Mouse (Mus musculus) megakaryocyte-erythroid progenitor cell, adult 5-6 weeks (primary cell): Measurements from ENCODE around the gene Lipt2. TPM values are rescaled to one million over a fixed set of nuclear protein-coding genes. Genes with fewer than 3 reads are reported as not detected.

Experiments used
- ATAC-seq: replicated peaks from 2 replicates; pipeline ENCODE4 v1.8.0; 2016; ENCODE audit warnings: mild to moderate bottlenecking, inconsistent platforms; ENCODE audit not compliant: severe bottlenecking, poor library complexity, low FRiP score, low TSS enrichment
- total RNA-seq, 2 experiments: library from RNA; stranded (forward) in 1 of 2; stranded (reverse) in 1 of 2; fragments of 200-1000, 215-1000 nt in 1 of 2; fragments of >200 nt in 1 of 2; fragmentation: Nextera tagmentation in 1 of 2; gene quantifications; 2 replicates each; pipeline ENCODE4 v1.2.3; 2014 to 2017

Lipt2 gene
- total RNA-seq, 2 experiments from 2014 or later = 5.2 to 8.5 TPM

DNA sequence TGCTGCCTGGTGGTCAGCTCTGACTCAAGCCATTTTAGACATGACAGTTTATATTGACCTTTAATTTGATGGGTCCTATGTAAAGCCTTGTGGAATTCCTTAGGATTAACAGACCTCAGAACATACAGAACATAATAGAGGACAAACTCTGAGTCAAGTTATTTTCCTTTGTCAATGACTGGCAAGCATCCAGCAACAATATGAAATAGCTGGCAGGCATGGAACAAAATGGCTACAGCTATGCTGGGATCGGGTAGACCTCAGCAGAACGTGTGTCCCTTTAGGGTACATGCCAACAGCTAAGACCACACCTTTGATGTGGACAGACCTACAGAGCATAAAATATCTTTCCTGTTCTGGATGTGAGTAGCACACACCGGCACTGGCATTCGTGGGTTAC, 4.4 kb downstream of the Lipt2 start:
- no peak for ATAC-seq

DNA sequence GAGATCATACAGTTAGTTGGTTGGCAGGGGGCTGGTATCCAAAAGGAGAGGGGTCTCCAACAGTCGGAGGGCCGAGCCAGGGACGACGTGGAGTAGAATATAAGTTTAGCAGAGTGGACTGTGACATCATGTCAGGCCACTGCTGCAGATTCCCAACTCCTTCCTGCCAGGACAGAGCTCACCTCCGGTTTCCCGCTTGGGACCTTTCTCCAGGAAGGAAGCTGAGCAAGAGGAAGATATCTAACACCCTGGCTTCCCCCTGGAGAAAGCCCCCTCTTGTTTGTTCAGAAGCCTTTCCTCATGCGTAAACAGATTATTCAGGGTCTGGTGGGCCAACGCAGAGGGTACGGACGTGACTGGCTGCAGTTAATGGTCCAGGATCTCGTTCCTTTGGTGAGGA, 9.6 kb downstream of the Lipt2 start:
- no peak for ATAC-seq

DNA sequence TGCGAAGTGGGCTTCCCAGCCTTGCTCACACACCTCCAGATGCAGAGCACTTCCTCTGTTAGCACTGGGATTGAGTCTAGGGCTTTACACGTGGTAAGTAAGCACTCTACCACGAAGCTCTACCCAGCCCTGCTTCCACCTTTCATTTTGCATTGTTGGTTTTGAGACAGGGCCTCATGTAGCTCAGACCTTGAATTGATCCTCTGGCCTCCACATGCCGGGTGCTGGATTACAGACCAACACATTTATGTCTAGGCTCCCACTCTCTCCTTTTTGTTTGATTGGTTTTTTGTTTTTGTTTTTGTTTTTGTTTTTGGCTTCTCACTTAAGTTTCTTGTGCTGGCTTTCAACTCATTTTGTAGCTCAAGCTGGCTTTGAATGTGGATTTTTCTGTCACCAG, 11.7 kb downstream of the Lipt2 start:
- ATAC-seq = no peak

DNA sequence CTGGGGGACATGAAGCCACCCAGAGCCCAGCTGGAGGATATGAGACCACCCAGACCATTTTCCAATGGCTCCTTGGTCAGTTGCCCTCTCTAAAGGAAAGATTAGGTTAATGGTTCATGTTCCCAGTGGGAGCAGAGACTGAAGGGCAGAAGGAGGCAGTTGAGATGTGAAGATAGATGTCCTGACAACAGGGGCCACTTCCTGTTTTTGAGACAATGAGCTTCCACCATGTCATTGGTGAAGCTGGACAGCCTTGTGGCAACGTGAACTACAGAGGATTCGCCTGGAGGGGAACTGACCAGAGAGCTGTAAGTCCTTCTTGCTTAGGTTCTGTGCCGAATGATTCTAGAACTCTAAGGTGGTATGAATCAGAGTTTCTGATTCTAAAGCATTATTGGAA, 17.2 kb downstream of the Lipt2 start, which contains the start of gene Kcne3:
Kcne3 (plus strand) TSS at position 234 of the 400 bp plus-strand sequence.
- no peak for ATAC-seq

DNA sequence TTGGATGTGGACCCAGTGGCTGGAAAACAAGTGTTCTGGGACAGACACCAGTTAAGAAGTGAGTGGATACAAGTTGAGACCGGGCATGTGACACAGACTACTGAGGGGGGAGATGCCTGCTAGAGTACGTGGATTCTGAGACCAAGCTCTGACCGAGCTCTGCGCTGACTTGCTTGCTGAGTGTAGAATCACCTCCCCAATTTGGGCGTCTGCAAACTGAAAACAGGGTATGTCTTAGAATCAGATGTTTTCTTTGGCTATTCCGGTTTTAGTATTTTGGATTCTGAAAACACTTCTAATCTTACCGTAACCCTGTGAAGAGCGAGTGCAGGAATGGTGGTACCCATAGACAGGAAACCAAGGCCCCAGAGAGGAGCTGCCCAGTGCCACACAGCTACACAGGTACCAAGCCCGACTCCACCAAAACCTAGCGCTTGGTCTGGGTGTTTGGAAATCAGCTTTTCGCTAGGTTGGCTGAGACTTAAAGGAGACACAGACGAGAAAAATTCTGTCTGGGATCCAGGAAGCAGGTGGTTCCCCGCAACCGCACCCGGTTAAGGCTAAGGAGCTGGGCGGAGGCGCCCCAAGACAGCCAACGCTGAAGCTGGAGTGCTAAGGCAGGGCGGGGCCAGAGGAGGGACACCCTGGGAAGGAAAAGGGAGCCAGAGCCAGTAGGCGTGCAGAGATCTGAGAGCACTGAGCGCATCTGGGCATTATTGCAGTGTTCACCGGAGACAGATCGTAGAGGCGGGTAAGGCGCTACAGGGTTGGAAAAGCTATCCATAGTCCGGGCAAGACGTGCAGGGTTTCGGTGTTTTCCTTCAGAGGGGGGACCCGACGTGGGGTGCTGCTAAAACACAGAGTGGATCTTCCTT, 19.2 kb downstream of the Lipt2 start:
- ATAC-seq = peak; percentile 77

DNA sequence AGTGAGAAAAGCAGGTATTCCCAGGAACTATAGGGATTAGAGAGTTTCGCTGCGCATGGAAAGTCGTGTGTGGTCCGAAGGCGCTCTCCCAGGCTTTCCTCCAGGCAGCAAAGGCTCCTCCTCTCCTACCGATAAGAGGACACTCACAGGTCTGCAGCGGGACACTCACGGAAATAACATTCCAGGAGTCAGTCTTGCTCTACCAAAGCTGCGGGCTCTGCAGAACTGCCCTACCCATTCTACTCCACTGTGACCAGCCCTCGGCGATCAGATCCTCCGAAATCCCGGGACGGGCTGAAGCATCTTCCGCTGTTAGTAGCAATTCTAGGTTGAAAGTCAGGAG, 19.8 kb downstream of the Lipt2 start:
- peak; percentile 48 for ATAC-seq

DNA sequence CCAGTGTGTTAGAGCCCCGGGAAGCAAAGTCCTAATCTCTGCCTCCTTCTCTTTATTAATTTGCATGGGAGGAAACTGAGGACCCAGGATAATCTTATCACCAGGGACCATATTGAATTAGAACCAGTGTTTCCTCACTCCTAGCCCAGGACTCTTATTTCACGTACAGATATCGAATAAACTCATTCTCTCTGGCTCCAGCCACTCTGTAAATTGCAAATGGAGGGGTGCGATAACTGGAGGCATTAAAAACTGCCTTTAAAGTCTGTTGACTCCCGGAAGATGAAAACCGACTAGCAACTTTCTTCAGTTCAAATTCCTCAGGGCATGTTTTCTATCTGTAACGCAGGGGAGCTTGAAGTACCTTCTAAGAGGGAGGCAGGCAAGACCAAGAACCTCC, 20.3 kb downstream of the Lipt2 start:
- ATAC-seq = peak; percentile 82

DNA sequence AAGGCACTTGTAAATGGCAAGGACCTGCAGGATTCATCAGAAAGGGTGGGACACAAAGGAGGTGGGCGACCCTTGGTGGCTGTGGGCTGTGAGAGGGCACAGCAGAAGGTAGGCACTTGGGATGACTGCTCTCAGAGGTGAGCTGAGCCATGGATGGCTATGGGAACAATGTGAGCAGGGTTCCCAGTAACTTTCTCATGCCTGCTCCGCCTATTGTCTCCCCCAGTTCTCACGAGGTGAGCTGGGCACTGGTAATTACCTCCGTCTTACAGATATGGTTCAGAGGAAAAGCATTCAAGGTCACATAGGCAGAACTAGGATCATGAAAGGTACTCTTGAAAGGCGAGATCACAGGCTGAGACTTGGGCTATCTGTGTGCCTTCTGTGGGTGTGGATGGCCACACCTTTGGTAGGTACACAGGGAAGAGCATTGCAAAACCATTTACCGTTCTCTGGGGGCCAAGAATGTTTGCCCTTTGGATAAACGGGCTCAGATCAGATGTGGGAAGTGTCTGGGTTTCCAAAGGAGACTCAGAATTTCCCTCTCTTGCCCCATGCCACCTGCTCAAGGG, 20.8 kb downstream of the Lipt2 start:
- peak; percentile 2; the same call in 1 of the 2 replicates for ATAC-seq

DNA sequence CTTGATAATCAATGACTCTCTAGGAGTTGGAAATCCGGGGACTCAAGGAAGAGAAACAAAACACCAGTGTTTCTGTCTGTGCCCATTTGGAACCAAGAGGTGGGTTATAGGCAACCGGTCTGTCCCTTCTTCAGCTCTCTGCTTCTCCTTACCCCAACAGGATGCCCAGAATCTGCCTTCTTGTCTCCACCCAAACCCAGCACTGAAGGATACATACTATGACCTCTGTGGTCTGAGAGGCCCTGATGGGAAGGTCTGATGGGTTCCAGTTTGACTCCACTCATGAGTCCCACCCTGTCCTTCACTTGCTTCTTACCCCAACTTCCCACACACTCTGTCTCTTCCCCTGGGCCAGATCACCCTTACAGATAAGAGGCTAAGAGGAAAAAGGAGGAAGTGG, 22.1 kb downstream of the Lipt2 start:
- ATAC-seq = no peak

DNA sequence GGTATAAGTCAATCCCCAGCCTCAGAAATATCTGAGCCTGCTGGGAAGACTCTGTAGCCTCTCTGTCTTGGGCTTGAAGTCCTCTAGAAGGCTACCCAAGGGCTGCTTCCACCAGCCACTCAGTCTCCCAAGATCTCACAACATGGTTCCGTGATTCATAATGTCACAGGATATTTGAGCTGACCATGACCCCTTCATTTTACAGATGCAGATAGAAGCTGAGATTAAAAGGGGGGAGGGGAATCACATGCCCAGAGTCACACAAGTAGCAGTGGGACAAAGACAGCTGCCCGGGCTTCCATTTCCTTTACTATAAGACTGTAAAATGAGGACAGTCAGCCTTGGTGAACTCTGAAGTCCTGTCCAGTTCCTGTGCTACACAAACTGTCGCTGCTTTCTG, 22.5 kb downstream of the Lipt2 start:
- ATAC-seq = no peak

DNA sequence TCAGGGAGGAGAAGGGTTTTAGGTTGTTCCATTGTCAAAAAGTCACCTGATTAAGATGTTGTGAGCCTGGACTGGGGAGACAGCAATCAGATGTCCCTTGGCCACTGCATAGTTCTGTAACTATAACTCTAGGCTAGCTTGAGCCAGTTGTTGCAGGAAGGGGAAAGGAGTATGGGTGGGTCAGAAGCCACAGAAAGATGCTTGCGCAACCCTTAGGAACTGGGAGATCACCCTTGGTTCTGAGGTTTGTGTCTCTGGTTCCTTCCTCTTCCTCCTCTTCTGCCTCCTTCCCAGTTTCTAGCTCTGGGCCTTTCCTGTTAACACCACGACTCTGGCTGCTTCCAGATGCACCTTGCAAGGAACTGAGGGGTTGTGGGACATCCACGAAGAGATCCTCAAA, 23.3 kb downstream of the Lipt2 start:
- ATAC-seq = no peak

DNA sequence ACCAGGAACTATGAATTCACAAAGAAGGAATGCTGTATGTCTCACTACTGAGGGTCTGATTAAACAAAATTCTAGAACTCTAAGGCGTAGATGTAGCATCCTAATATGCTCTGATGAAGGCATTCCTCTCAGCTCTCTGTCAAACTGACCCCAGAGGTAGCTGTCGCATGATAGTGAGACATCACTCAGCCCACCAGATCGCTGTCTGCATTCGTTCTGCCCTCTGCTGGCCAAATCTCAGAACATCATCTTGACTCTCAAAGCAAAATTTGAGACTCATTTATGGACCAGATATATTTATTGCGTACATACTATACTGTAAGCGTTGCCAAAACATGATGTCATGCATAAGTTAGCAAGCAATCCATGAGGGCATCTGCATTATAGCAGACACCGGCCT, 28.5 kb downstream of the Lipt2 start:
- peak; percentile 64; the same call in 1 of the 2 replicates for ATAC-seq

DNA sequence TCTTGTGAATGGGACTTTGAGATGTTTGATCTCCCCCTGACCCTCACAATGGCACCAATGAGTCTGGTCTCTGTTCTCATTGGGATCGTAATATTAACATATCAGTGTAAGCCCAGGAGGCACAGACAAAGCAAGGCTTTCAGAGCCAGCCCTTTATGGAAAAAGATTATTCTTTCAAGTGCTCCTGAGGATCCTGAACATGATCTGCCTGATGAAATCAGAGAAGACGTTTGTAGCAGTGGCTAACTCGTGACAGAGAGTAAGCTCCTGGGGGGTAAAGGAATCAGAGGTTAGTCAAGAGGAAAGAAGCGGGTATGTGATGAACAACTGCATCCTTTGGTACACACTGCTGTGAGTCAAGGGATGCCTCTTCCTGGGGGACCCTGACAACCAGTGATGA, 31.1 kb downstream of the Lipt2 start:
- no peak for ATAC-seq

DNA sequence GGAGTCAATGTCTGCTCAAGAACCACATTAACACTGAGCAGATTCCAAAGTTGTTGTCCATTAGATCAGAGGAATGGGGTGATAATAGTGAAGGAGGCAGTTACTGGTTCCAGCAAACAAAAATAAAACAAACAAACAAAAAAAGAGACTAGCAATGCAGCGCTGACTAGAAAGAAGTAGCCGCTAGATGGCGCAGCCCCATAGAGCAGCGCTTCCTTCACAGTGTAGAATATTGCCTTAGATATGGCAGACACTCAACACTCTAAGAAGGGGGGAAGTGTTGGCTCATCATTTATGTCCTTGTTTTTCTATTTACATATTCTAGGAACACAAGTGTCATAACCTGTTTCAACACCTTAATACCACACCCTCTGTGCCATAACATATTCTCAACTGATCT, 31.7 kb downstream of the Lipt2 start:
- ATAC-seq = peak; percentile 81; the same call in 1 of the 2 replicates

DNA sequence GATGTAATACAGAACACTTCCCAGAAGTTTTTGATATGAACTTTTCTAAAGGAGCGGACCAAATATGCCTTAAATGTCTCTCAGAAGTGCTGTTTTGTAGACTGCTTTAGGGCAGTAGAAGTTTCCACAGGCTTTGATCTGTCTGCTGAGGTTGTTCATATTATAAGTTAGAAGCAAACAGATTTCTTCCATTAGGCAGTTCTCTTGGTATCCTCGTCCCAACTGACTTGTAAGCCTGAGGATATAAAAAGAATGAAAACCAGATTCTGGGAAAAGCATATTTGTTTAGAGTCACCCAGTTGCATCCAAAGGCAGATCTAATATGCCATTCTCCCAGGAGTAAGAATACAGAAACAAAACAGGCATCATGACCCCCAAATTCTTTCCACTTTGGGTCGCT, 42.1 kb downstream of the Lipt2 start:
- ATAC-seq = no peak

DNA sequence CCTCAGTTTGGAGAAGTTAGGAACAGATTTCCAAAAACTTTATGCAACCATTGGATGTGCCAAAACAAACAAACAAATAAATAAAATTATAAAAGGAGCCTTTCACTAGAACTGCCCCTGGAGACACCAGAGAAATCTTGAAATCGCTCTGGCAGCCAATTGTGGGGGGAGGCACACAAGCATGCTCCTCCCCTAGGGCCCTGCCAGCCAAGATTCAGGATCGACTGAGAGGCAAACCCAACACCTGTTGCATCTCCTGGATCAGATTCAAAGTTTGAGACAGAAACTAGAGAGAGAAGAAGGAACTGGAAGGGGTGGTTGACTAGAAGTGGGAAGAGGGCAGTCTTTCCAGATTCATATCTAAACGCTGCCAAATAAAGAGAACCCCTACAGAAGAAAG, 44.5 kb downstream of the Lipt2 start:
- no peak for ATAC-seq

DNA sequence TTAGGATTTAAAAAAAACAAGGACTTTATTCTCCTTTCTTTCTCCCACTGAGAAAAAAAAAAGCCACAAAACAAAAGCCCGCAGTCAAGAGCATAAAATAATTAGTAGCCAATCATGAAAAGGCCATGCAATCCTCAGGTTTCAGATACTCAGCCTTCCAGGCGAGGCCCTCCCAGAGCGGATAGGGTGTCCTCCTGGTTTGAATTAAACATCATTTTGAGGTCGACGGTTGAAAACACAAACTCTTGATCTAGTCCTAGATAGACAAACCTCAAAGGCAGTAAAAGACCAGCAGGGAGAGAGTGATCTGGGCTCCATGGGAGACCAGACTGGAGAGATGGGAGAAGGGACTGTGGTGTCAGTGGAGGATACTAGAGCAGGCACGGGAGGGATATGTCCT, 45.8 kb downstream of the Lipt2 start:
- ATAC-seq = no peak

DNA sequence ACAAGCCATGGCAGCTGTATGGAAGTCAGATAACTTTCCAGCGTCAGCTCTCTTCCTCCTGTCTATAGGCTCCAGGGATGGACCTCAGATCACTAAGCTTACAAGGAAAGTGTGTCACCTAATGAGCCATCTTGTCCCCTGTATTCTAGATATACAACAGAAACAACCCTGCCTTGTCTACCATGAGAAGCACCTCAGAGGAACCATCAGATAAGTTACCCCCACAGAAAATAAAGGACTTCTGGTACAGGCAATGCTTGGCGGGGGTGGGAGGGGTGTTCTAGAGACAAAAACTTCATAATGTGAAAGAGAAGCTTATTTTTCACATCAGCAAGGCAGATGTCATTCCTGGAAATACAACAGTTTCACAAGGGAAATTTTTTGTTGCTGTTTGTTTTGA, 47.1 kb downstream of the Lipt2 start:
- no peak for ATAC-seq

DNA sequence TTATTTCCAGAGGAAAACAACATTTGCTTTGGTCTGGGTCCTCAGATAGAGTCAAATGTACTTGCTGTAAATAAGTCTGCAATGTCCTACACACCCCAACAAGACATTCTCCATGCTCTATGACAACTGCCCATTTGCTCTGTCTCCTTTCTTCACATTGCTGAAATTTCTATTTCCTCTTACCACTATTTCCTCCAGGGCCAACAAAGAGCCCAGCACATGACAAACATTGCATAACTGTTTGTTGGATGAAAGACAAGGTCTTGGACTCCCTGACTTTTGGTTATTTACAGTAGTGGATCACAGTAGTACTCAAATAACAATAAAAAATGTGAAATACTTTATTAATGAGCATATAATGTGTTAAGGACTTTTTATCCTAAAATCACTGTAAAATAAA, 48.8 kb downstream of the Lipt2 start:
- no peak for ATAC-seq
